Mouse (Mus musculus) embryo, embryonic 9.5 days (tissue): ENCODE measurements at regions not wholly inside any gene's neighbourhood (a gene's known extent, or its start where the extent isn't known, plus 50 kb on each side); places are given as distances from the start of the nearest gene placed in this dataset.
A peak's percentile ranks its signal among the peaks of the same experiment; 100 is the strongest.

Source experiments
- DNase-seq: peaks from one replicate; pipeline ENCODE4 v3.0.0-alpha.2; 2017; ENCODE audit errors: extremely low spot score

GRCm38 (mm10) chr4:25488479-25489069, 207.0 kb upstream of the Ufl1 start:
- DNase-seq = no peak

- no peak for DNase-seq
Observed at GRCm38 (mm10) chr4:25483621-25483933, 202.0 kb upstream of the Ufl1 start.

- no peak for DNase-seq
Observed at GRCm38 (mm10) chr4:25482933-25483620, 201.5 kb upstream of the Ufl1 start.

- DNase-seq = no peak
Observed at GRCm38 (mm10) chr4:25473026-25473425, 191.4 kb upstream of the Ufl1 start.

GRCm38 (mm10) chr4:25466490-25466889, 184.9 kb upstream of the Ufl1 start:
- no peak for DNase-seq

- DNase-seq = no peak
Observed at GRCm38 (mm10) chr4:25464792-25465590, 183.4 kb upstream of the Ufl1 start.

- no peak for DNase-seq
Observed at GRCm38 (mm10) chr4:25464069-25464468, 182.4 kb upstream of the Ufl1 start.

GRCm38 (mm10) chr4:25460127-25460526, 178.5 kb upstream of the Ufl1 start:
- DNase-seq = no peak

GRCm38 (mm10) chr4:25454752-25455151, 173.1 kb upstream of the Ufl1 start:
- no peak for DNase-seq

- DNase-seq = no peak
Observed at GRCm38 (mm10) chr4:25453127-25453806, 171.6 kb upstream of the Ufl1 start.

- no peak for DNase-seq
Observed at GRCm38 (mm10) chr4:25451865-25452264, 170.2 kb upstream of the Ufl1 start.

- no peak for DNase-seq
Observed at GRCm38 (mm10) chr4:25432203-25432602, 150.6 kb upstream of the Ufl1 start.

- no peak for DNase-seq
Observed at GRCm38 (mm10) chr4:25416330-25416729, 134.7 kb upstream of the Ufl1 start.

GRCm38 (mm10) chr4:25410440-25410839, 128.8 kb upstream of the Ufl1 start:
- DNase-seq = no peak

GRCm38 (mm10) chr4:25408696-25409448, 127.3 kb upstream of the Ufl1 start:
- peak; percentile 57 for DNase-seq

GRCm38 (mm10) chr4:25407842-25408241, 126.2 kb upstream of the Ufl1 start:
- DNase-seq = no peak

GRCm38 (mm10) chr4:25389542-25389941, 107.9 kb upstream of the Ufl1 start:
- DNase-seq = no peak

GRCm38 (mm10) chr4:25372041-25372440, 90.4 kb upstream of the Ufl1 start:
- no peak for DNase-seq

GRCm38 (mm10) chr4:25364402-25364801, 82.8 kb upstream of the Ufl1 start:
- DNase-seq = no peak

- DNase-seq = no peak
Observed at GRCm38 (mm10) chr4:25337638-25338037, 56.0 kb upstream of the Ufl1 start.
